Mouse (Mus musculus) CH12.LX (cell line): ENCODE measurements at regions not wholly inside any gene's neighbourhood (a gene's known extent, or its start where the extent isn't known, plus 50 kb on each side); places are given as distances from the start of the nearest gene placed in this dataset.

Experiments
- CTCF ChIP-seq, 2 experiments: IDR thresholded peaks in 1 of 2; conservative IDR thresholded peaks in 1 of 2; 2 replicates each; pipeline ENCODE4 v1.5.1; 2011 to 2012; ENCODE audit warnings: low read depth in 2 of 2, low read length in 2 of 2, improper control_type of control experiment in 1 of 2, inconsistent platforms in 1 of 2, mild to moderate bottlenecking in 1 of 2, moderate library complexity in 1 of 2
- EP300 ChIP-seq: IDR thresholded peaks from 2 replicates; pipeline ENCODE4 v1.6.1; 2011; ENCODE audit warnings: low read length, improper control_type of control experiment
- ETS1 ChIP-seq: conservative IDR thresholded peaks from 2 replicates; pipeline ENCODE4 v1.6.1; 2012; ENCODE audit warnings: low read depth, mild to moderate bottlenecking, inconsistent platforms, low read length, improper control_type of control experiment, moderate library complexity
- MAFK ChIP-seq: IDR thresholded peaks from 2 replicates; pipeline ENCODE4 v1.6.1; 2011; ENCODE audit warnings: low read length, improper control_type of control experiment; ENCODE audit not compliant: insufficient replicate concordance
- MAX ChIP-seq: IDR thresholded peaks from 2 replicates; pipeline ENCODE4 v1.6.1; 2011; ENCODE audit warnings: low read length, improper control_type of control experiment
- MYC ChIP-seq: IDR thresholded peaks from 2 replicates; pipeline ENCODE4 v1.6.1; 2011; ENCODE audit warnings: low read depth, mild to moderate bottlenecking, improper control_type of control experiment, low read length
- POLR2AphosphoS2 ChIP-seq: IDR thresholded peaks from 2 replicates; pipeline ENCODE4 v1.6.1; 2011; ENCODE audit warnings: low read depth, low read length, improper control_type of control experiment
- SIN3A ChIP-seq: IDR thresholded peaks from 2 replicates; pipeline ENCODE4 v1.6.1; 2012; ENCODE audit warnings: low read length, improper control_type of control experiment, inconsistent platforms
- TCF12 ChIP-seq: IDR thresholded peaks from 2 replicates; pipeline ENCODE4 v1.6.1; 2014; ENCODE audit warnings: low read depth, mild to moderate bottlenecking, inconsistent platforms, low read length, improper control_type of control experiment
- USF2 ChIP-seq: conservative IDR thresholded peaks from 2 replicates; pipeline ENCODE4 v1.6.1; 2011; ENCODE audit warnings: low read depth, low read length, improper control_type of control experiment
- ZC3H11A ChIP-seq: IDR thresholded peaks from 2 replicates; pipeline ENCODE4 v1.6.1; 2012; ENCODE audit warnings: low read depth, mild to moderate bottlenecking, inconsistent platforms, low read length, improper control_type of control experiment

DNA sequence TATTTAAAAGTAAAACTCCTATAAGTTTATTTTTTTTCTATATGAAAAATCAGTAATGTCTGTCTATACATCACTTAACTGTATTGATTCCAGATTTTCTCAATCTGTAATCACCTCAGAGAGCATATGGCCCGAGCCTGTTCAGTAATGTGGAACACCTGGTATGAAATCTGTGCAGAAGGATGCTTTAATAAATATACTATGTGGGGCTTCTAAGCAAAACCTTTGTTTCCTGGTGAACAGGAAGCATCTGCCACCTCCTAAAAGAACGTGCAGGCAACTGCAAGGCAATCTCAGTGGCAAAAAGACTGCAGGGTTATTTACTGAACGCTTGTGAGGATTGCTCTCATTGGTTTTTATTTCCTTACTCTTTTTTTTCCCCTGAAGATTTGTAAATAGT, 488.8 kb downstream of the Nup35 start:
- TF ChIP-seq SIN3A (no peak), CTCF (conservative IDR thresholded peaks at IDR 0.05 in 1 of 2, IDR thresholded peaks at IDR 0.05 in 1 of 2; ENCODE audit: low read depth in 2 of 2, low read length in 2 of 2) (no peak), MAFK (no peak), MAX (no peak), ZC3H11A (no peak), POLR2AphosphoS2 (no peak), USF2 (no peak), ETS1 (no peak), EP300 (no peak), MYC (no peak), TCF12 (no peak)
